Mouse (Mus musculus): ENCODE results near the gene Slco1a4. TPM values are rescaled to one million over a fixed set of nuclear protein-coding genes. Genes with fewer than 3 reads are reported as not detected.

Slco1a4 gene
- polyA plus RNA-seq, 1 experiment from 2014 or later: not detected

- Histone ChIP-seq H3K9ac (no peak overlapping the region), H3K27ac (no peak overlapping the region), H3K36me3 (no peaks in the 10 kb centered on the region), H3K9me3 (no peaks in the 10 kb centered on the region), H3K4me1 (no peaks in the 10 kb centered on the region), H3K4me3 (no peak overlapping the region), H3K4me2 (no peak overlapping the region), H3K27me3 (no peaks in the 10 kb centered on the region)
- 20% methylated on average over 1 of the region's 1 CpGs for WGBS
- no peak for ATAC-seq (ENCODE audit: insufficient number of reproducible peaks, insufficient read depth, low FRiP score, low TSS enrichment, low read depth)
Observed at GRCm38 (mm10) chr6:141797837-141798236, 58.2 kb downstream of the Slco1a4 start.

GRCm38 (mm10) chr6:141774476-141774875 lies 81.5 kb downstream of the Slco1a4 start:
- no peak overlapping the region for H3K27ac ChIP-seq
- peaks cover 4% of the 10 kb centered on the region; the same call in 1 of the 2 replicates for H3K9me3 ChIP-seq
- WGBS: 73% methylated on average over 2 of the region's 2 CpGs

DNA sequence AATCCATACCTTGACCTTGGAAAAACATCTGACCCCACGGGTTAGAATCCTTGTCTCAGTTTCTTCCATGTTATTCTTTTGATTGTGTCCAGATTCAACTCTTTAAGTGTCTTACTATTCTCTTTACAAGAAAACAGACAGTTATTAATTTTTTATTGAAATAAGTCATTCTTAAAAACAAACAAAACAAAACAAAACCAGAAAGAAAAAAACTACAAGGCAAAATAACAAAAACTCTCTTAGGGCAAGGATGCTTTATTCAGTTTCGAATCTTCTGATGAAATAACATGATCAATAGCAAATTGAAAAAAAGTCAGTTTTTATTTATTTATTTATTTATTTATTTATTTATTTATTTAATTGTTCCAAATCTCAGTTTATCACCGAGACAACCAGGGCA lies 82.3 kb downstream of the Slco1a4 start, which contains the start of gene Gm5724:
Gm5724 (minus strand) TSS at position 101 of the 400 bp plus-strand sequence.
- no peak for ATAC-seq (ENCODE audit: insufficient number of reproducible peaks, insufficient read depth, low FRiP score, low TSS enrichment, low read depth)
- peaks cover 4% of the 10 kb centered on the region; the same call in 1 of the 2 replicates for H3K9me3 ChIP-seq
- WGBS: 86% methylated on average over 3 of the region's 3 CpGs
- no peaks in the 10 kb centered on the region for H3K4me1 ChIP-seq
- H3K4me2 ChIP-seq: no peak within 1 kb of the TSS
- no peak within 1 kb of the TSS for H3K27ac ChIP-seq
- H3K36me3 ChIP-seq: no peaks in the 10 kb centered on the region
- H3K4me3 ChIP-seq: no peak within 1 kb of the TSS
- no peaks in the 10 kb centered on the region for H3K27me3 ChIP-seq
- no peak within 1 kb of the TSS for H3K9ac ChIP-seq

More at GRCm38 (mm10) chr6:141774476-141774875, 81.5 kb downstream of the Slco1a4 start:
- Histone ChIP-seq H3K4me2 (no peak overlapping the region), H3K36me3 (no peaks in the 10 kb centered on the region), H3K4me1 (no peaks in the 10 kb centered on the region), H3K9ac (no peak overlapping the region), H3K4me3 (no peak overlapping the region), H3K27me3 (no peaks in the 10 kb centered on the region)
- ATAC-seq (ENCODE audit: insufficient number of reproducible peaks, insufficient read depth, low FRiP score, low TSS enrichment, low read depth): no peak

Other genes with a start within 250 kb of the Slco1a4 start
- gene Slco1b2, start 226.7 kb downstream of the Slco1a4 start, polyA plus RNA-seq (2015; fragmentation: Nextera tagmentation; extraction: Ambion mirVana): not detected in 2 replicates
- gene Gm5724, start 82.4 kb downstream of the Slco1a4 start, polyA plus RNA-seq (2015; fragmentation: Nextera tagmentation; extraction: Ambion mirVana): 0.08 TPM in 1 of 2 replicates, not detected in the other
- not detected in 2 replicates for gene Slco1a1, start 90.8 kb upstream of the Slco1a4 start, polyA plus RNA-seq (2015; fragmentation: Nextera tagmentation; extraction: Ambion mirVana)
- not detected in 2 replicates for gene Gm6614, start 155.2 kb upstream of the Slco1a4 start, polyA plus RNA-seq (2015; fragmentation: Nextera tagmentation; extraction: Ambion mirVana)